Mouse (Mus musculus): Measurements from ENCODE around the gene Rgs5.

The Rgs5 gene

DNA sequence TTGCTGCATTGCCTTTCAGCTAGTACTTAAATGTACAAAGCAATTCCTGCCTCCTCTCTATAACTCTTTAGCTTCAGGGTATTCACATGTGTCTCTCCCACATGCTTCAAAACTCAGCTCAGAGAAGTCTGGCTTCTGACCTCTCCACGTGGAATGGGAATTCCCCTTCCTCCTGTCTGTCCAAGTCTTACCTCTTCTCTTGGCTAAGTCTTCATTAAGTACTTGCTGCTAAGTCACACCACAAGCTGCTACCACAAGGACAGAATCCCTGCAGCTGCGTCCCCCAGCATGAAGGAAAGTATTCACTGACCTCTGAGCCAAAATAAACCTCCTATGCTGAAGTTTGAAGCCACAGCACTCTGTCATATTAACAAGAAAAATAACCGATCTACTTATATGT, 71.0 kb downstream of the Rgs5 start:
- DNase-seq (ENCODE audit: low spot score) = no peak

DNA sequence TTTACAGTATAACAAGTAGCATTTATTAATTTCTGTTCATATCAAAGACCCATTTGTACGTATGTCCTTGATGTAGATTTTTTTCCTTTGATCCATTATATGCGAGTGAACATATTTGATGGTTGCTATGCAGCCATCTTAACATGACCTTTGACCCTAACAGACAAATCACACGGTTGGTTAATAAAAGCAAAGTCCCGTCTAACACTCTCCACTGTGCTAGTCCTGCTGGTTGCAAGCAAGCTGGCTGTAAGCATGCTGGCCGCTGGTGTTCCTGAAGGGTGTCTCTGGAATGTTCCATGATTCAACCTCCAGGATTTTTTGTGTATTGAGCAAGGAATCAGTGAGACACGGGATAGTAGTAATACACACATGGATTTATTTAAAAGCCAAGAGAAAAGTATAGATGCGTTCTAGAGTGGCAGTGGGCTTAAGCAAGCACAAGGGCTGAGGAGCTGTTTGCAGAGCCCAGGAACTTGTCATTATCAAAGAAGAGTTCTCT, 75.3 kb downstream of the Rgs5 start:
- DNase-seq (ENCODE audit: low spot score) = no peak

DNA sequence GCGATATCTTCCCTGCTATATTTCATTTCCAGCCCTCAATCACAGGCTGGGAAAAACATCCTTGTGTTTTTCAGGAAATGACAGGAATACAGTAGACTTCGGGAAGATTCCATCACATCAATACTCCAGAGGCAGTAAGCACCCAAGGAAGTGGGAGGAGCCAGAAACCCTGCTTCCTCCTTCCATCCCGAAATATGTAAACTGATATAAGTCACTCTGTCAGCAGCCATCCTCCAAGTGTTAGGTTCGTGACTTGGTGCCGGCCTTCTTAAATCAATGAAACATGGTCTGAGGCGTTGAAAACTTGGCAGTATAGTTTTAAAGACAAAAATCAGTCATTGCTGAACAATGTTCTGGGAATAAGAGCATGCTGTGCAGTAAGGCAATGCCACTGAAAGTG, 80.8 kb downstream of the Rgs5 start:
- DNase-seq (ENCODE audit: low spot score) = no peak

DNA sequence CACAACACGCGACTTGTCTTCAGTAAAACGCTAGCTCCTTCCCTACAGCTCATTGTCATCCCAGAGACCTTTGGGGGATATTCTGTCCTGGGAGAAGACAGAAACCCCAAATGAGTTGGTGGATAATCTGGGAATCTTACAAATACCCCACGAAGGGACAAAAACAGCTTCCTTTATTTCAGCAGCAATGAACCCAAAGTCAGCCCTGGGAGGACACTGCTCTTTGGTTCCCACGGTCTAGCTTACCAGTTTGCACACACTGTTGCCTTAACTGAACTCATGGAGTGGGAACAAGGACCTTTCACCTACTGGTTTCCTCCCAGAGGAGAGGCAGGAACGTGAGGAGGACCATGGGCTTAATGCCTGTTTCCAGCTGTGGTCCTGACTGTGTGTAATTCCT, 81.9 kb downstream of the Rgs5 start:
- no peak for DNase-seq (ENCODE audit: low spot score)

DNA sequence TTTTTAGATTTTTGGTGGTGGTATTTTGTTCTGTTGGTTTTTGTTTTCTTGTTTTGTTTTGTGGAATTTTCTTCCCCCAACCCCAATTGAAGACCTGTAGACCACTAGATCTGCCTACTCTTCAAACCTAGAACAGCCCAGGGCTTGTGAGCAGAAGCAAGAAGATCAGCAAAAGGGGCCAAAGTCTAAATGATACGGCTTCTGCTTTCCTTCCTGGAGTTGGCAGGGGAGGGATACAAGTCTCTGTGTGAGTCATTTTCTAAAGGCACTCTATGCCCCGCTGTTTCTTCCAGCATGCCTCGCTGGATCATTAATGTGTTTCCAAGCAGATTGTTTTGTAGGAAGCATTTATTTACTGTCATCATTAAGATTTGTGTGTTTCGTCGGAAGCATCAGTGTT, 85.8 kb downstream of the Rgs5 start:
- DNase-seq (ENCODE audit: low spot score) = no peak

Data from left cerebral cortex, adult 11 months (tissue).